Mouse (Mus musculus) kidney, adult 2 months (tissue): ENCODE results near the gene Ago1.

Source experiments
- CTCF ChIP-seq: fragments of 200-500 bp; conservative IDR thresholded peaks from 2 replicates; pipeline ENCODE4 v1.5.1; 2011; ENCODE audit warnings: low read depth, mild to moderate bottlenecking, control low read depth, low read length, moderate library complexity, mixed read lengths; ENCODE audit not compliant: insufficient read depth, insufficient read length
- POLR2A ChIP-seq: fragments of 200-500 bp; IDR thresholded peaks from one replicate; pipeline ENCODE4 v1.6.1; 2011; ENCODE audit warnings: low read depth, low read length, control low read depth

DNA sequence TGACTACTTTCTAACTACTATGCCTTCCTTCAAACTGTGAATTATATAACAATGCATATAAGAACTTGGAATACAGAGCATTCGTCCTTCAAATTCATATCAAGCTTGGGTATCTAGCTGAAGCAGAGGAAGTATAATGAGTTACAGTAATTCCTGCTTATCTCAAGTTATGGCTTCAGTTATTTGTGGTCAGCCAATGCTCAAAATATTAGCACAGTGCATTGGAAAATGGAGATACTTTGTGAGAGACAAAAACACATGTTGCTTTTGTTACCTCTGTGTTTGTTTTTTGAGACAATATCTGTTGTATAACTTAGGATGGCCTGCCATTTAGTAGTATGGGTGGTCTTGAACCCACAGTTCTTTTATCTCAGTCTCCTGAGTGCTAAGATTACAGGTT lies 30.2 kb upstream of the Ago1 start:
- TF ChIP-seq CTCF = no peak
- TF ChIP-seq POLR2A = no peak
